Mouse (Mus musculus) embryonic facial prominence, embryonic 11.5 days (tissue): ENCODE results near the gene Sdc3. TPM values are rescaled to one million over a fixed set of nuclear protein-coding genes. Genes with fewer than 3 reads are reported as not detected.

ENCODE experiments used
- ATAC-seq: fragments of 200-750 bp; cut with Nextera tagmentation; replicated peaks from 2 replicates; pipeline ENCODE4 v1.8.0; 2017; ENCODE audit warnings: low read depth; ENCODE audit not compliant: insufficient number of reproducible peaks, low FRiP score, low TSS enrichment
- DNase-seq: peaks from one replicate; pipeline ENCODE4 v3.0.0-alpha.2; 2015; ENCODE audit warnings: low spot score
- H3K27ac ChIP-seq: fragments of 300-500 bp; sonication (generic); replicated peaks from 2 replicates; pipeline ENCODE4 v1.5.1; 2014; ENCODE audit warnings: mild to moderate bottlenecking, low read depth, low read length, control low read depth
- H3K27me3 ChIP-seq: fragments of 300-500 bp; sonication (generic); 2 replicates; pipeline ENCODE4 v1.6.1; 2014; ENCODE audit warnings: mild to moderate bottlenecking, low read length, moderate library complexity, mixed read lengths; ENCODE audit not compliant: control insufficient read depth, insufficient read depth
- H3K36me3 ChIP-seq: fragments of 300-500 bp; sonication (generic); replicated peaks from 2 replicates; pipeline ENCODE4 v1.6.1; 2014; ENCODE audit warnings: low read depth, mild to moderate bottlenecking, low read length, moderate library complexity, mixed read lengths; ENCODE audit not compliant: control insufficient read depth, insufficient read depth
- H3K4me1 ChIP-seq: fragments of 300-500 bp; sonication (generic); 2 replicates; pipeline ENCODE4 v1.6.1; 2014; ENCODE audit warnings: low read length, mixed read lengths; ENCODE audit not compliant: control insufficient read depth, insufficient read depth
- H3K4me2 ChIP-seq: fragments of 300-500 bp; sonication (generic); 2 replicates; pipeline ENCODE4 v1.6.1; 2014; ENCODE audit warnings: low read depth, mild to moderate bottlenecking, control low read depth, low read length, moderate library complexity
- H3K4me3 ChIP-seq: fragments of 300-500 bp; sonication (generic); 2 replicates; pipeline ENCODE4 v1.5.1; 2014; ENCODE audit warnings: low read depth, low read length, control low read depth
- H3K9ac ChIP-seq: fragments of 300-500 bp; sonication (generic); replicated peaks from 2 replicates; pipeline ENCODE4 v1.6.1; 2014; ENCODE audit warnings: mild to moderate bottlenecking, control low read depth, low read length
- H3K9me3 ChIP-seq: fragments of 300-500 bp; sonication (generic); replicated peaks from 2 replicates; pipeline ENCODE4 v1.6.1; 2016; ENCODE audit warnings: mild to moderate bottlenecking, low read length, inconsistent platforms, mixed read lengths; ENCODE audit not compliant: control insufficient read depth
- WGBS: fragments of 180-500 bp; shearing (Covaris S2); extraction: QIAGEN DNeasy Blood & Tissue Kit; methylation state at CpG from one replicate; pipeline ENCODE4 v1.1.7; 2014; 5-methylcytosine and 5-hydroxymethylcytosine counted together
- polyA plus RNA-seq: library from polyadenylated mRNA; unstranded; fragments of >200 nt; fragmentation: Nextera tagmentation; extraction: Ambion mirVana; gene quantifications from 2 replicates; pipeline ENCODE4 v1.2.1, GENCODE M21; 2014

Gene Sdc3
- polyA plus RNA-seq, 1 experiment from 2014 or later = 12.3 TPM

- Histone ChIP-seq H3K9me3 (no peaks in the 10 kb centered on the region), H3K4me2 (no peak overlapping the region), H3K4me1 (peaks cover 7% of the 10 kb centered on the region), H3K27ac (no peak overlapping the region), H3K27me3 (no peaks in the 10 kb centered on the region), H3K4me3 (no peak overlapping the region), H3K9ac (no peak overlapping the region), H3K36me3 (no peaks in the 10 kb centered on the region)
- ATAC-seq = no peak
- DNase-seq = no peak
- WGBS = 72% methylated on average over 2 of the region's 2 CpGs
Measured at GRCm38 (mm10) chr4:130803591-130803990, 11.3 kb downstream of the Sdc3 start.

DNA sequence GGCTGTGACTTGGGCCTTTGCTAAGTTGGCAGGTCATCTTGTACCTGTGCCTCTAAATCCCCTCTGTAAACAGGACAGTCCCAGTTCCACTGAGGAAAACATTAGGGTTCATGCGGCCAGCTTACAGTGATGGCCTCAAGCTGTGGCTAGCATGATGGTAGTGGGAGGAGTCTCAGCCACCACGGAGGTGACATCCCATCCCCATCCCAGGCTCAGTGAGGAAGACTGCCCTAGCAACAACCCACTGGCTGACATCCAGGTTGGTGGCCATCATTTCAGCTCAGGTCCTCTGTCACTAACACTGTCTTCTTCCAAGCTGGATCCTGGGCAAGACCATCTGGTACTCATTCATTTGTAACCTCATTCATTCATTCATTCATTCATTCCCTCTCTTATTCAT, 12.0 kb downstream of the Sdc3 start:
- Histone ChIP-seq H3K27ac (peak overlapping the region; percentile 41; the same call in 1 of the 2 replicates), H3K4me2 (no peak overlapping the region), H3K36me3 (no peaks in the 10 kb centered on the region), H3K4me1 (peaks cover 5% of the 10 kb centered on the region), H3K27me3 (no peaks in the 10 kb centered on the region), H3K9ac (no peak overlapping the region), H3K9me3 (no peaks in the 10 kb centered on the region), H3K4me3 (no peak overlapping the region)
- WGBS = 69% methylated on average over 2 of the region's 2 CpGs
- ATAC-seq (no peak), DNase-seq (no peak)

DNA sequence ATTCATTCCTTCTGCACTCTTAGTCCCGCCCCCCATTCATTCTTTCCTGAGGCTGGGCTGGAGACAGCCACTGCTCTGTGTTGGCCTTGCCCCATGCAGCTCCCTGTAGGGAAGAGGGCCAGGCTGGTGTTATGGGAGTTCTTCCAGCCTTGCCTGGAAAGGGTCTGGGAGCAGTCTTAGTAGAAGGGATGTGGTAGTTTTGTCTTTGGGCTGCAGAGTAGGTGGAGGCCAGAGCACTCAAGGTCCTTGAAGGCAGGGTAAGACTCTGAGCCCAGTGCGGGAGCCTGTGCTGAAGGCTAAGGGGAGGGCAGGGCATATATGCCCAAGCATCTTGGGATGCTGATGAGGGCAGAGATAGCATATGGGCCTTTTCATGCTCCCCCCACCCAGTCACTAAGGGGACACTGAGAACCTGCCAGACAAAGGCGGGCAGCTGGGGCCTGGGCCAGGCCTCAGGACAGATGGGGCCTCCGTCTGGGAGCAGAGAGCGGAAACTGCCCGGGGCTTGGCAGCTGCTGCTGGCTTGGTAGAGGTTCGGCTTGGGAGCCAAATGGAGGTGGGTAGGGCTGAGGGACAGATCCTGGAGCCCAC, 12.5 kb downstream of the Sdc3 start:
- no peak for DNase-seq
- Histone ChIP-seq H3K4me2 (no peak overlapping the region), H3K27ac (no peak overlapping the region; the same call in 1 of the 2 replicates), H3K36me3 (no peaks in the 10 kb centered on the region), H3K9ac (no peak overlapping the region), H3K4me1 (no peaks in the 10 kb centered on the region), H3K27me3 (no peaks in the 10 kb centered on the region), H3K9me3 (no peaks in the 10 kb centered on the region), H3K4me3 (no peak overlapping the region)
- no peak for ATAC-seq
- whole genome bisulfite sequencing = 74% methylated on average over 7 of the region's 7 CpGs

DNA sequence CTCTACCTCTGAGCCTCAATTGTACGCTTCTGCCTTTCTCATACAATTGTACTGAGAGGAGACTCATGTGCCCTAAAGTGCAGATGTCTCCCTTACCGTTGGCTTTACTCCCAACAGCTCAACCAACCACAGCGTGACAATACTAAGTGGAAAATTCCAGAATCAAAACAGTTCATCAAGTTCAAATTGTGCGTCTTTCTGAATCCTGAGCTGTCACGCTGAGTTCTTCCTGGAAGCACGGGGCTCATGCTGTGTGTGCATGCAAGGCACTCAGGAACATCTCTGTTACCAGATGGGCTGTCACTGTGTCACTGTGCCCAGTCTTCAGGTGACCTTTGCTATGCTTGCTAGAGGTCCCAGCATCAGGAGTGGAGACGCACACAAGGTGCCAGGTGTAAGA, 13.4 kb downstream of the Sdc3 start:
- no peaks in the 10 kb centered on the region for H3K27me3 ChIP-seq
- H3K4me2 ChIP-seq = no peak overlapping the region
- DNase-seq (no peak), ATAC-seq (no peak)
- no peak overlapping the region for H3K27ac ChIP-seq
- no peaks in the 10 kb centered on the region for H3K36me3 ChIP-seq
- H3K4me3 ChIP-seq = no peak overlapping the region
- WGBS = 87% methylated on average over 7 of the region's 7 CpGs
- H3K4me1 ChIP-seq = no peaks in the 10 kb centered on the region
- no peak overlapping the region for H3K9ac ChIP-seq
- H3K9me3 ChIP-seq = no peaks in the 10 kb centered on the region

DNA sequence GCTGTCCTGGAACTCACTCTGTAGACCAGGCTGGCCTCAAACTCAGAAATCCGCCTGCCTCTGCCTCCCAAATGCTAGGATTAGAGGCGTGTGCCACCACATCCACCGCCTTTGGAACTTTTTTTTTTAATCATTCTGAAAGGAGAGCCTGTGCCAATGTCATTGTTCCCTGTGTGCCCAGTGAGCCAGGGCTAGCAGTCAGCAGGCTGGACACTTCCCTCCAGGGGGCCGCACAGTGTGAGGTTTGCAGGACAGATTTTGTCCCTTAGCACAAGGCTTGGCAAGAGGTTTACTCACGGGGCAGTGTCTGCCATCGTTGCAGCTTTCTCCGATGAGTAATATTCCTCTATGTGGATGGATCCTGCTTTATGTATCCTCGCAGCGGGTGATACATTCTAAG, 14.4 kb downstream of the Sdc3 start:
- no peak for ATAC-seq
- no peak overlapping the region for H3K27ac ChIP-seq
- H3K27me3 ChIP-seq = no peaks in the 10 kb centered on the region

DNA sequence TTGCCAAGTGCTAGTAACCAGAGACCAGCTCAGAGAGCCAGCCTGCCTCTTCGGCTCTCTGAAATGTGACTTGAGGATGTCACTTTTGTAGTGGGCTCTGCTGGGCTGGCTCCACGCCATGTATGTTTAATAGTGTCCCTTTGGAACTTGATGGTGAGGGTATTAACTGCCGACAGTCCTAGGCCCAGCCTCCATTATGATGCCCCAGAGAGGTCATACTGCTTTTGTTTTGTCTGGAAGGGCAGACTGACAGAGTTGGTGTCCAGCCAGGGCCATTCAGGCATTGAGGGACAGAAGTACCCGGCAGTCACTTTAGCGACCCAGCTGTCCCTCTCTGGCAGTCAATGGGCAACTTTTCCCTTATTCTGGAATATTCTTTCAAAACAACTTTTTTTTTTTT, 17.4 kb downstream of the Sdc3 start:
- Histone ChIP-seq H3K9me3 (no peaks in the 10 kb centered on the region), H3K9ac (no peak overlapping the region), H3K4me2 (no peak overlapping the region), H3K27ac (no peak overlapping the region), H3K4me1 (no peaks in the 10 kb centered on the region), H3K36me3 (no peaks in the 10 kb centered on the region), H3K27me3 (no peaks in the 10 kb centered on the region), H3K4me3 (no peak overlapping the region)
- ATAC-seq (no peak), DNase-seq (no peak)
- WGBS = 58% methylated on average over 5 of the region's 5 CpGs

More for the DNA sequence above, 14.4 kb downstream of the Sdc3 start:
- Histone ChIP-seq H3K9ac (no peak overlapping the region), H3K4me3 (no peak overlapping the region), H3K9me3 (no peaks in the 10 kb centered on the region), H3K36me3 (no peaks in the 10 kb centered on the region), H3K4me2 (no peak overlapping the region), H3K4me1 (no peaks in the 10 kb centered on the region)
- WGBS = 91% methylated on average over 9 of the region's 9 CpGs
- no peak for DNase-seq

DNA sequence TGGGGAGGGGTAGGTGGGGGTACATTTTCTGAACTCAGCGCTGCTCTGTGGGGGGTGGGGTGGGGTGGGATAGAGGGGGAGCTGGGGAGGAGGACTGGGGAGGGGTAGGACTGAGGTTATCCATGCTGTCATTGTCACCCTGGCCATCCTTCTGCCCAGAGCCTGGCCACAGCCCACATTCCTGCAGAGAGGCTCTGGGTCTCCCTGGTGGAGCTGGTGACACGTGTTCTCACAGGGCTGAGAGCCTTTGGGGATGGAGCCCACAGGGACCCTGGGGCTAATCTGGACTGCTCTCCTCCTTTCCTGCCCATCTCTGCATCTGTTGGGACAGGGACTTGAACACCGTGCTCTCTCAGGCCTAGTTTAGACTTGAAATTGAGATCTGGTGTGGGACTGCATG, 18.5 kb downstream of the Sdc3 start:
- Histone ChIP-seq H3K4me1 (no peaks in the 10 kb centered on the region), H3K9me3 (no peaks in the 10 kb centered on the region), H3K27ac (no peak overlapping the region), H3K9ac (no peak overlapping the region), H3K4me3 (no peak overlapping the region), H3K27me3 (no peaks in the 10 kb centered on the region), H3K36me3 (no peaks in the 10 kb centered on the region), H3K4me2 (no peak overlapping the region)
- ATAC-seq = no peak
- DNase-seq = no peak
- WGBS = 44% methylated on average over 3 of the region's 3 CpGs

- no peak overlapping the region for H3K4me3 ChIP-seq
- H3K36me3 ChIP-seq = no peaks in the 10 kb centered on the region
- H3K4me1 ChIP-seq = no peaks in the 10 kb centered on the region
- no peak overlapping the region for H3K27ac ChIP-seq
- DNase-seq (no peak), ATAC-seq (no peak)
- no peak overlapping the region for H3K4me2 ChIP-seq
- no peaks in the 10 kb centered on the region for H3K27me3 ChIP-seq
- WGBS = 61% methylated on average over 7 of the region's 7 CpGs
- no peak overlapping the region for H3K9ac ChIP-seq
- H3K9me3 ChIP-seq = no peaks in the 10 kb centered on the region
Measured at GRCm38 (mm10) chr4:130811385-130811784, 19.0 kb downstream of the Sdc3 start.
